Mouse (Mus musculus) gastrocnemius, adult 8-10 months (tissue): ENCODE measurements around the gene P4htm. TPM values are rescaled to one million over a fixed set of nuclear protein-coding genes. Genes with fewer than 3 reads are reported as not detected.
"Not testable (repeated sequence)": the region's sequence is repeated elsewhere in the genome, so short reads cannot be mapped to it uniquely, and the experiment has no call there.

ENCODE experiments used
- DNase-seq, 2 experiments: peaks; one replicate each; pipeline ENCODE4 v3.0.0; 2022; ENCODE audit warnings: low spot score in 2 of 2
- total RNA-seq, 4 experiments: library from RNA; stranded (reverse); gene quantifications; 2 replicates each; pipeline ENCODE4 v1.2.4; 2022

The P4htm gene
- total RNA-seq: 1 to 10 TPM; 3.8 to 5.5 (median 4.9) TPM

- peak; percentile 38 for DNase-seq
Measured at GRCm38 (mm10) chr9:108596998-108597764, at the start of gene P4htm. P4htm (minus strand) TSS chr9:108597667.

GRCm38 (mm10) chr9:108639825-108640224 is 42.4 kb upstream of the P4htm start:
- DNase-seq: no peak

- DNase-seq: no peak
Measured at GRCm38 (mm10) chr9:108635415-108635814, 37.9 kb upstream of the P4htm start.

DNA sequence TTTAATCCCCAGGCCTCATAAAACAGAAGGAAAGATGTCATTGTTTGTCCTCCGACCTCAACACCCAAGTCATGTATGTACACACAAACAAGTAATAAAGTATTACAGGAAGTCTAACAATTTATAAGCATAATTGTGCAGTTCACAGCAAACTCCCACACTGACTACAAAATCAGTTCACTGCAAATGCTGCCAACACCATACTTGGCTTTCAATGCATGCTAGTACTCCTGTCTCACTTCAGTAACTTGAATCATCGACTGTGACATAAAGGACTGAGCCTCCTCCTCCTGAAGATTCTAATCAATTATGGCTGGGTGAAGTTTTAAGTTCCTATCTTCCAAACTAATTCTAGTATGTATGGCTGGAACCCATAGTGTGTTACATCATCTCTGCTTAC is 36.4 kb upstream of the P4htm start:
- no peak for DNase-seq

DNA sequence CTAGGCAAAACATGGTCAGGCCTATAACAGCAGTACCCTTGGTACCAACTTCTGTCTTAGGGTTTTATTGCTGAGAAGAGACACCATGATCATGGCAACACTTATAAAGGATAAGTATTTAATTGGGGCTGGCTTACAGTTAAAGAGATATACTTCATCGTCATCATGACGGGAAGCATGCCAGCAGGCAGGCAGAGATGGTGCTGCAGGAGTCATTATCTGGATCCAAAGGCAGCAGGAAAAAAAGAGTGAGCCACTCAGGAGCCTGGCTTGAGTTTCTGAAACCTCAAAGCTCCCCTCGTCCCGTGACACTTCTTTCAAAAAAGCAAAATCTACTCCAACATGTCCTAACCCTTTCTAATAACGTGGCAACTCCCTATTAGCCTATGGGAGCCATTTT is 34.9 kb upstream of the P4htm start:
- DNase-seq: no peak

GRCm38 (mm10) chr9:108631631-108632256 is 34.3 kb upstream of the P4htm start:
- no peak for DNase-seq

DNA sequence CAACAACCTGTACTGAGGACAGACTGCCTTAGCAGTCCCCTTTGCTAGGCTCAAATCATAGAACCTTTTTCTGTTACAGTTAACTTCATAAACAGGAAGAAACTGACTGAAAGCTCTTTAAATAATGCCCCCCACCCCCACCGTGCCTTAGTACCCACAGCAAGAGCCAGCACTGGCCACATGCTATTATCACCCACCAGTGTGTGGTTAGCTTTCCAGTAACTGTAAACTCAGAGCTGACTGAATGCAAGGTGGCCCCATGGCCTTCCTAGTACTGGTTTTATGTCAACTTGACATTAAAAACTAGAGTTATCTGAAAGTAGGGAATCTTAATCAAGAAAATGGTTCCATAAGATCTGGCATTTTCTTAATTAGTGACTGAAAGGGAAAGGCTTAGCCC is 33.2 kb upstream of the P4htm start:
- DNase-seq: no peak

- no peak for DNase-seq
Measured at GRCm38 (mm10) chr9:108628141-108628540, 30.7 kb upstream of the P4htm start.

GRCm38 (mm10) chr9:108626498-108626897 is 29.0 kb upstream of the P4htm start:
- DNase-seq: no peak

- no peak for DNase-seq
Measured at GRCm38 (mm10) chr9:108617301-108617700, 19.8 kb upstream of the P4htm start.

DNA sequence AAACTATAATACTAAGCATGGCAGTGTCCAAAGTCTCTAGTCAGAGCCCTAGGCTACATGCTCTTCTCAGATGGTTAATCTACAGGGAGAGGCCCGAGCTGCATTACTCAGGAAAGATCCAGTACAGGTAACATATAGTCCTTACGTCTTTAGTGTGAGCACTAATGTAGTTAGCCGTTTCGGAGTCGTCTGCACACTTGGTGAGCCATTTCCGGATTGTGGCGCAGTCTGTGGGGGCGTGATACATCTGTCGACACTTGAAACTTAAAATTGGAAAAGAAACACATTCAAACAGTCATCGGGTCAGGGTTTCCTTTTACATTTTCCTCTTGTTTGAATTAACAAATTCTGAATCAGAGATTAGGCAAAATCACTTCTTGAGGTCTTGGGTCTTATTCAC is 14.0 kb upstream of the P4htm start:
- DNase-seq: no peak

DNA sequence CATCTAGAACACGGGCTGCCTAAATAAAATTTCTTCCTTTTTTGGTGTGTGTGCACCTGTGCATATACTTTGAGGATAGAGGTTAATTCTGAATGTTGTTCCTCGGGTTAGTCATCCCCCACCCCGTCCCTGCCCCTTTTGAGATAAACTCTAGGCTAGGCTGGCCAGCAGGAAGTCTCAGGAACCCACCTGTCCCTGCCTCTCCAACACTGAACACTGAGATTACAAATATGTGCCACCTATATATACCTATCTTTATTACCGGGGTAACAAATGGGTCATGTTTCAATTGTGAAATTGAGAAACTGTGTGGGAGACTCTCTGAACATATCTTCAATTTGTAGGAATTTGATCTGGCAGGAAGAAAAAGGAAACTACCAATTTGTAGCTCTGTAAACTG is 11.4 kb upstream of the P4htm start:
- DNase-seq: no peak

- DNase-seq: not testable (repeated sequence)
Measured at GRCm38 (mm10) chr9:108607929-108608328, 10.5 kb upstream of the P4htm start.

DNA sequence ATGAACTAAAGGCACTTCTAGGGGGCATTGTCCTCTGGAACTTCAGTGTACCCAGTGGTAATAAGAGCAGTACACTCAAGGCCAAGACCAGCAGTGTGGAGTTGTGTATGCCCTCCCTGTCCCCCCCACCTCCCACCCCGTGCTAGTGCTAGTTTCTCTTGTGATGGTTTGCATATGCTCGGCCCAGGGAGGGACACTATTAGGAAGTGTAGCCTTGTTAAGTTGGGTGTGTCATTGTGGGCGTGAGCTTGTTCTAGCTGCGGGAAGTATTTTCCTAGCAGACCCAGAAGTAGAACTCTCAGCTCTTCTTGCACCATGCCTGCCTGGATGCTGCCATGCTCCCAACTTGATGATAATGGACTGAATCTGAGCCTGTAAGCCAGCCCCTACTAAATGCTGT is 4.5 kb upstream of the P4htm start:
- no peak for DNase-seq

DNA sequence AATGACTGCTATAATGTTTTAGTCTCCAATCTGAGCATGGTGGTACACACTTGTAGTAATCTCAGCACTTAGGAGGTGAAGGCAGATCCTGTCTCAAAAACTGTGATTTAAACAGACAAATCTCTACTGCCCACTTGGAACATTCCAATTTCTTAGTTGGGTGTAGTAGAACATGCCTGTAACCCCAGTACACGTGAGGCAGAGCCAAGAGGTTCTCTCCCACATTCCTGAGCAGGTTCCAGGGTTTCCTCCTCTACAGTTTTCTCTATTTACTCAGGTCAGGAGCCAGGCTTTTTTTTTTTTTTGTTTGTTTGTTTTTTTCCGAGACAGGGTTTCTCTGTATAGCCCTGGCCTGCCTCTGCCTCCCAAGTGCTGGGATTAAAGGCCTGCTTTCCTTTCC is 2.5 kb upstream of the P4htm start:
- DNase-seq: no peak

DNA sequence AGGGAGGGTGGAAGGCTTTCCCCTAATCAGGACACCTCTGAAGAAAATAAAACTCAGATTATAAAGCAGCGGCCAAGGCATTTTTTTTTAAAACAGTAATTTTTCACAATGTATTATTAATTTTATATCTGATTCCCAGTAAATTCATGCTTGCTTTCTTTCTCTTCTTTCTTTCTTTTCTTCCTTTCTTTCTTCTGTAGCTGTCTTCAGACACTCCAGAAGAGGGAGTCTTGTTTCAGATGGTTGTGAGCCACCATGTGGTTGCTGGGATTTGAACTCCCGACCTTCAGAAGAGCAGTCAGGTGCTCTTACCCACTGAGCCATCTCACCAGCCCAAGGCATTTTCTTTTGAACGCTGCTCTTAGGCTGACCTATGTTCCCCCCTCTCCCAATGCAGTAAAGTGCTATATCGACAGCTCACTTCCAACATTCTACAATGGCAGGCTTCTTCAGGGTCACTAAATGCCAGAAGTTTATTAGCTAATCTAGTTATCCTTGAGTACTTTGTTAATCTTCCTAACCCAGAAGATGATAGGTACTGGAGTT is 1.6 kb upstream of the P4htm start:
- no peak for DNase-seq

DNA sequence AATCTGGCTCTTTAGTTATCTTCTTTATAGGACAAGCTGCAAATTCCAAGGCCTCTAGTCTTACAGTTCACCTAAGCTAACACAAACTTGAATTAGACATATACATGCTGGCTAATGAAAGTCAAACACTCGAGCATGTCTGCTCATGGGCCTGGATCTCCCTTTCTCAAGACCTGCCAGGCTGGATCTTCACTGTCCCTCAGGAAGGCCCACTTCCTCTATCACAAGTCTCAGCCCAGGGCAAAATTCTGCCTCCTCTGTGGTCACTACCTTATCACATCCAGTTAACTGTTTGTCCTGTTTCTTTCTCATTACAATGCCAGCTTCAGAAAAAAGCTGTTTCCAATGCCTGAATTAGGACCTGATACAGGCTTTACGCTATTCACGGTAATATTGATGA is 3.1 kb downstream of the P4htm start:
- DNase-seq: no peak

- no peak for DNase-seq
Measured at GRCm38 (mm10) chr9:108591462-108591861, 6.0 kb downstream of the P4htm start.

DNA sequence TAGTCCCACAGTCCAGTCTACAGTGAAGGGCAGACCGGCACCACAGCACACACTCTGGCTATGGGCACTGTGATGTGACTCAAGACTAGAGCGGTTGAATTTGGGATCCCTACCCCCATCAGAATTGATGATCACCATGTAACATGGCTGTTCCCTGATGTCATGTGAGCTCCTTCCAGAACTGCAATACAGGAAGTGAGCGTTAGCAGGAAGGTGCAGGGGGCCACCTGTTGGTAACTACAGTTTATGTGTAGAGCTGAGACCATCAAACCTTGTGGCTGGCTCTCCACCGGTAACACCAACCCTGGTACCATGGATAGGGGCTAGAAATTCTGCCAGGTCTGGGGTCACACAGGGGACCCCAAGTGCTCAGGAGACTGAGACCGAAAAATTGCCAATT is 8.2 kb downstream of the P4htm start:
- no peak for DNase-seq

GRCm38 (mm10) chr9:108587571-108588180 is 9.8 kb downstream of the P4htm start:
- DNase-seq: peak; percentile 47 to 54

GRCm38 (mm10) chr9:108579344-108579690 is 18.1 kb downstream of the P4htm start:
- no peak for DNase-seq

- DNase-seq: peak; percentile 83 to 94
Measured at GRCm38 (mm10) chr9:108578545-108579343, 18.7 kb downstream of the P4htm start, which contains the start of gene Wdr6. Wdr6 (minus strand) TSS chr9:108578739.
